Mouse (Mus musculus) thymus, postnatal 14 days (tissue): ENCODE results near the gene Gbp2b.
"Not testable (repeated sequence)": the region's sequence is repeated elsewhere in the genome, so short reads cannot be mapped to it uniquely, and the experiment has no call there.

Experiments used
- DNase-seq: peaks from one replicate; pipeline ENCODE4 v3.0.0; 2021

The Gbp2b gene

GRCm38 (mm10) chr3:142620956-142621562 is 26.4 kb downstream of the Gbp2b start:
- peak; percentile 30 for DNase-seq

DNA sequence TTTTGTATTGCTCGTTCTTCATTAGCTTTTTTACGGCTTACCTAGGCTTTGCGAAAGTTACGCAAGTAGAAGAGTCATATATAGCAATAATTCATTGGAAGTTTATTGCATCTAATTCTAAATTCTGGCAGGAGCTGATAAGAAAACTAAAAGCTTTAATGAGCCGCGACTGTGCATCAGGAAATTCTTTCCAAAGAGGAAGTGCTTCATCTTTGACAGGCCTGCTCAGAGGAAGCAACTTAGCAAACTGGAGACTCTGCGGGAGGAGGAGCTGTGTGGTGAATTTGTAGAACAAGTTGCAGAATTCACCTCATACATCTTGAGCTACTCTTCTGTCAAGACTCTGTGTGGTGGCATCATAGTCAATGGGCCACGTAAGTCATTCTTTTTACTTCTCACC is 35.7 kb downstream of the Gbp2b start:
- no peak for DNase-seq

- peak; percentile 69 for DNase-seq
These were observed 45.6 kb downstream of the Gbp2b start for GRCm38 (mm10) chr3:142640201-142640600.

DNA sequence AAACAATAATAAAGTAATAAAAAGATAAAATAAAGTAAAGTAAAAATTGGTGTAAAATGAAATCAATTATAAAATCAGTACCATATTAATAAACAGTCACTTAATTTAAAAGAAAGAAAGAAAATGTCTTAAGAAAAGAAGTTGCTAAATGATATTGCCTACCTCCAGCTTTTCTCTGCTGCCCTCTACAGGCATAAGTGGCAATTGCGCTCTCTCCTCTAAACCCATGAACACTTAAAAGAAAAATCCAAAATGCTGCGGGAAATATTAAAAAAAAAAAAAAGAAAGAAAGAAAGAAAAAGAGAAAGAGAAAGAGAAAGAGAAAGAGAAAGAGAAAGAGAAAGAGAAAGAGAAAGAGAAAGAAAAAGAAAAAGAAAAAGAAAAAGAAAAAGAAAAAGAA is 51.3 kb downstream of the Gbp2b start:
- peak; percentile 72 for DNase-seq

- DNase-seq = not testable (repeated sequence)
These were observed 53.2 kb downstream of the Gbp2b start for GRCm38 (mm10) chr3:142647836-142648235.

GRCm38 (mm10) chr3:142650205-142650604 is 55.6 kb downstream of the Gbp2b start:
- no peak for DNase-seq

DNA sequence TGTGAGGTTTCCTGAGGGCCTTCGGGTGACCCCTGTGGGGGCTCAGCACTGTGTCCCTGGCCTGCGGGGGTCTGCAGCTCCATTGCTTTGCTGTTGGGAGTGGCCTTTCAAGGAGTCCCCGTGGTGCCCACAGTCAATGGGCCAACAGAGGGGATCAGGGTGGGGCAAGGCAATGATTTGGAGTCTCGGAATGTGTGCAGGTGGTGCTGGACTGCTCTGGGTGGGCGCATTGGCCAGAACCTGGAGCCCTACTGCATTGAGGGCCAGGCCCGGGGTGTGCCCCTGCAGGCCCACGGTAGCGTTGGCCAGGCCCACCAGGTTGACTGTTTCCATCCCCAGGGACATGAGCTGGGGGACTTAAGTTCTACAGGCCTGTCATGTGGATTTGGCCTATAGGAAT is 70.1 kb downstream of the Gbp2b start:
- DNase-seq = no peak
